Mouse (Mus musculus) midbrain, embryonic 12.5 days (tissue): ENCODE measurements around the gene Il31. TPM values are rescaled to one million over a fixed set of nuclear protein-coding genes. Genes with fewer than 3 reads are reported as not detected.

Experiments used
- ATAC-seq: fragments of 200-750 bp; cut with Nextera tagmentation; 2 replicates; pipeline ENCODE4 v1.8.0; 2017; ENCODE audit warnings: low read depth, moderate TSS enrichment, moderate library complexity; ENCODE audit not compliant: low FRiP score
- H3K27ac ChIP-seq: fragments of 300-500 bp; sonication (generic); replicated peaks from 2 replicates; pipeline ENCODE4 v1.5.1; 2016; ENCODE audit warnings: mild to moderate bottlenecking
- H3K27me3 ChIP-seq: fragments of 300-500 bp; sonication (generic); 2 replicates; pipeline ENCODE4 v1.6.1; 2016; ENCODE audit warnings: mild to moderate bottlenecking
- H3K36me3 ChIP-seq: fragments of 300-500 bp; sonication (generic); 2 replicates; pipeline ENCODE4 v1.6.1; 2016
- H3K4me1 ChIP-seq: fragments of 300-500 bp; sonication (generic); 2 replicates; pipeline ENCODE4 v1.6.1; 2016
- H3K4me2 ChIP-seq: fragments of 300-500 bp; sonication (generic); replicated peaks from 2 replicates; pipeline ENCODE4 v1.6.1; 2016; ENCODE audit warnings: mild to moderate bottlenecking, moderate library complexity
- H3K4me3 ChIP-seq: fragments of 300-500 bp; sonication (generic); 2 replicates; pipeline ENCODE4 v1.5.1; 2016; ENCODE audit warnings: mild to moderate bottlenecking
- H3K9ac ChIP-seq: fragments of 300-500 bp; sonication (generic); replicated peaks from 2 replicates; pipeline ENCODE4 v1.6.1; 2016; ENCODE audit warnings: mild to moderate bottlenecking, moderate library complexity
- H3K9me3 ChIP-seq: fragments of 300-500 bp; sonication (generic); 2 replicates; pipeline ENCODE4 v1.6.1; 2016; ENCODE audit warnings: mild to moderate bottlenecking
- WGBS: fragments of 180-500 bp; shearing (Covaris S2); methylation state at CpG from one replicate; pipeline ENCODE4 v1.1.7; 2016; 5-methylcytosine and 5-hydroxymethylcytosine counted together
- microRNA-seq: library from miRNA; unstranded; fragments of <30 nt; microRNA quantifications from one replicate; pipeline ENCODE4, GENCODE M21; 2017
- polyA plus RNA-seq: library from polyadenylated mRNA; unstranded; fragments of >200 nt; fragmentation: Nextera tagmentation; extraction: Ambion mirVana; gene quantifications from 2 replicates; pipeline ENCODE4 v1.2.1, GENCODE M21; 2016

Gene Il31
- polyA plus RNA-seq, 1 experiment from 2014 or later, result not detected

DNA sequence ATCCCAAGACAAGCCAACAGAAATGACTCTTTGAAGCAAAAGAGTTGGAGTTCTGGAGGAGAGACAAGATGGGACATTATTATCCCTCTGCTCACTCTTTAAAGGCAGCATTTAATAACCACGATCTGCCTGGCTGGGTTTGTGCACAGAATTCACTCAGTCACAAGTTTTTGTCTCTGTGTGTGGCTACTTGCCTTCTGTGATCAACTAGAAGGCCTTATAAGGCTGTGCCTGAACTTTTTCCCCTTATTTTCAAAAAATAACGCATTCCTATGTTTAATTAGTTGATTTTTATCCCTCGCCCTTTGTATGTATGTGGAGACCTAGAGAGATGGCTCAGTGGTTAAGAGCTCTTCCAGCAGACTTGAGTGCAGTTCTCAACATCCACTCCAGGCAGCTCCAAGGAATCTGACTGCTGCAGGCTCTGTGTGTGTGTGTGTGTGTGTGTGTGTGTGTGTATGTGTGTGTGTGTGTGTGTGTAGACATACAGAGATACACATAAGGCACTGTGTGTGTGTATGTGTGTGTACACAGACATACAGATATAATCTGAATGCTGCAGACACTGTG lies 56.9 kb downstream of the Il31 start:
- H3K9ac ChIP-seq, result no peak overlapping the region
- H3K4me3 ChIP-seq, result no peak overlapping the region
- H3K4me2 ChIP-seq, result no peak overlapping the region
- WGBS, result 74% methylated on average over 3 of the region's 3 CpGs
- H3K36me3 ChIP-seq, result no peaks in the 10 kb centered on the region
- no peak for ATAC-seq
- H3K9me3 ChIP-seq, result no peaks in the 10 kb centered on the region
- no peaks in the 10 kb centered on the region for H3K27me3 ChIP-seq
- H3K4me1 ChIP-seq, result 0 out of 2 replicates have a peak, but pooled peaks cover 8% of the 10 kb centered on the region
- H3K27ac ChIP-seq, result no peak overlapping the region

DNA sequence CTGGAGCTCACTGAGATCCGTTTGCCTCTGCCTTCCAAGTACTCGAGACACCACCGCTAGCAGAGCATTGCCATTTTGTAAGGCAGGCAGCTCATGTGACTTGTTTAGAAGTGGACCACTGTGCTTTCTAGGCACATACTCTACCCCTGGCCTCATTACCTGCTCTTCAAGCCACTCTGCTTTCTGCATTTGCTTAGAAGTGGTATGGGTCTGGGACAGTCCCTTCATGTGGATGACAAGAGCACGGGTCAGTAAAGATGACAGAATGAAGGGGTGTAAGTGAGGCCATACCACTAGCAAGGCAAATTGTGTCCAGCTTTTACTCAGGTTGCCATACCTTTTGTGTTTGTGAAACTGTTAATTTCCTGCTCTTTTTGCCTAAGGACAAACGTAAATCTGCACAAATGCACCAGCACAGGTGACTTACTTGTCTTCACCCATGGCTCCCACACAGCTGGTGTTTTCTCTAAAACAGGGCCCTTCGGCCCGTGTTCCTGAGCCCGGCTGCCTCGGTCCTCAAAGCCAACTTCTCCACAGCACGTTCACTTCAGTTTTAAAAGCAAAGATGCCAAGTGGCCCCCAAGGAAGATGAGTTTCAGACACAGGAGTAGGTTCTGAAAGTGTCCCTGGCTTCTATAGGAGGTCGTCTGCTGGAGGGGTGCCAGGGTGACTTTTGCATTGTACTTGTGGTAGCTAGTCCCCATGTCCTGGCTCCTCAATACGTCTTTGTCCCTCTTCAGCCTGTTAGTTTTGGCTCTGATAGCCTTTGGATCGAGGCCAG lies 57.6 kb downstream of the Il31 start:
- Histone ChIP-seq H3K4me2 (no peak overlapping the region), H3K27me3 (no peaks in the 10 kb centered on the region), H3K36me3 (0 out of 2 replicates have a peak, but pooled peaks cover 1% of the 10 kb centered on the region), H3K4me3 (no peak overlapping the region), H3K9ac (no peak overlapping the region), H3K27ac (peak overlapping the region; percentile 42; the same call in 1 of the 2 replicates), H3K9me3 (0 out of 2 replicates have a peak, but pooled peaks cover 3% of the 10 kb centered on the region), H3K4me1 (0 out of 2 replicates have a peak, but pooled peaks cover 7% of the 10 kb centered on the region)
- ATAC-seq, result no peak
- 81% methylated on average over 13 of the region's 13 CpGs for WGBS

Small RNA genes lying within 50 kb of the gene (microRNA-seq; reads per million reads assigned to microRNA genes)
- gene Mir7647, result 1.2 reads per million

Other genes starting within 250 kb of the Il31 start
- 0.86 and 1.1 TPM in 2 replicates for gene Wdr66, start 237.4 kb downstream of the Il31 start, polyA plus RNA-seq
- gene Bcl7a, start 145.7 kb downstream of the Il31 start, polyA plus RNA-seq, result 56.7 and 59.8 TPM in 2 replicates
- gene Mlxip, start 94.7 kb downstream of the Il31 start, polyA plus RNA-seq, result 16.8 and 21.5 TPM in 2 replicates
- 0.11 TPM in 1 of 2 replicates, not detected in the other for gene Lrrc43, start 184 bp downstream of the Il31 start, polyA plus RNA-seq
- gene B3gnt4, start 21.0 kb upstream of the Il31 start, polyA plus RNA-seq, result 1.5 and 1.7 TPM in 2 replicates
- 135 and 145 TPM in 2 replicates for gene Diablo, start 34.7 kb upstream of the Il31 start, polyA plus RNA-seq
- gene Gm49027, start 36.0 kb upstream of the Il31 start, polyA plus RNA-seq, result 1.1 and 1.9 TPM in 2 replicates
- 39.7 and 40.4 TPM in 2 replicates for gene Vps33a, start 83.5 kb upstream of the Il31 start, polyA plus RNA-seq
- 65.7 and 69.8 TPM in 2 replicates for gene Clip1, start 195.1 kb upstream of the Il31 start, polyA plus RNA-seq
- 92.4 and 97.3 TPM in 2 replicates for gene Zcchc8, start 231.6 kb upstream of the Il31 start, polyA plus RNA-seq